Mouse (Mus musculus) E14TG2a.4 (cell line): ENCODE measurements around the gene Dip2c.

ENCODE experiments used
- CTCF ChIP-seq: conservative IDR thresholded peaks from 2 replicates; pipeline ENCODE4 v1.5.1; 2014; ENCODE audit warnings: low read length
- NANOG ChIP-seq: IDR thresholded peaks from 2 replicates; pipeline ENCODE4 v1.6.1; 2014; ENCODE audit warnings: borderline replicate concordance, low read length, mixed read lengths
- POU5F1 ChIP-seq: IDR thresholded peaks from 2 replicates; pipeline ENCODE4 v1.6.1; 2014; ENCODE audit warnings: low read length, borderline replicate concordance

DNA sequence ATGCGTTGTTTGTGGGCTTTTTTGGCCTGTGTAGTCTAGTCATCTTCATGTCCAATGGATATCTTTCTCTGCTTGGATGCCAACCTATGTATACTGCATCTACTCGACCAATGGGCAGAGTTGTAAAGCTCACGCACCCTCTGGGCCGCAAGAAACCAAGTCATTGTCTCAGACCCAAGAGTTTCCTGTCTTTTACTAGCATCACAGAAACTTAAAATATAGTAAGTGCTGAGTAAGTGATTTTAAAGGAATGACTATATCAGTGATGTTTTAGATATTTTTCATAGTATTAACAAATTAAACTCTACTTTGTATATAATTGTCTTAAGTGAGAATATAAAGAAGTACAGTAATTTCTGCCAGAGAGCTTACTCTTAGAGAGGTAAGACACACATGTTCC is 145.6 kb downstream of the Dip2c start:
- TF ChIP-seq CTCF (no peak), NANOG (no peak), POU5F1 (no peak)
